Mouse (Mus musculus) heart, embryonic 13.5 days (tissue): ENCODE results near the gene Rfpl4. TPM values are rescaled to one million over a fixed set of nuclear protein-coding genes. Genes with fewer than 3 reads are reported as not detected.
"Not testable (repeated sequence)": the region's sequence is repeated elsewhere in the genome, so short reads cannot be mapped to it uniquely, and the experiment has no call there.

ENCODE experiments used
- ATAC-seq: fragments of 200-750 bp; cut with Nextera tagmentation; 2 replicates; pipeline ENCODE4 v1.8.0; 2017; ENCODE audit warnings: moderate TSS enrichment; ENCODE audit not compliant: insufficient number of reproducible peaks, low FRiP score, low TSS enrichment; ENCODE audit errors: extremely low read depth
- H3K27ac ChIP-seq: fragments of 300-500 bp; sonication (generic); replicated peaks from 2 replicates; pipeline ENCODE4 v1.5.1; 2015; ENCODE audit warnings: moderate library complexity, mild to moderate bottlenecking, inconsistent platforms
- H3K27me3 ChIP-seq: fragments of 300-500 bp; sonication (generic); replicated peaks from 2 replicates; pipeline ENCODE4 v1.6.1; 2015; ENCODE audit warnings: mild to moderate bottlenecking, inconsistent platforms
- H3K36me3 ChIP-seq: fragments of 300-500 bp; sonication (generic); 2 replicates; pipeline ENCODE4 v1.6.1; 2015; ENCODE audit warnings: mild to moderate bottlenecking, inconsistent platforms
- H3K4me1 ChIP-seq: fragments of 300-500 bp; sonication (generic); 2 replicates; pipeline ENCODE4 v1.6.1; 2015; ENCODE audit warnings: inconsistent platforms
- H3K4me2 ChIP-seq: fragments of 300-500 bp; sonication (generic); 2 replicates; pipeline ENCODE4 v1.6.1; 2015; ENCODE audit warnings: inconsistent platforms, mild to moderate bottlenecking, moderate library complexity
- H3K4me3 ChIP-seq: fragments of 300-500 bp; sonication (generic); 2 replicates; pipeline ENCODE4 v1.5.1; 2015; ENCODE audit warnings: moderate library complexity, mild to moderate bottlenecking, inconsistent platforms
- H3K9ac ChIP-seq: fragments of 300-500 bp; sonication (generic); 2 replicates; pipeline ENCODE4 v1.6.1; 2015; ENCODE audit warnings: inconsistent platforms, mild to moderate bottlenecking, moderate library complexity
- H3K9me3 ChIP-seq: fragments of 300-500 bp; sonication (generic); 2 replicates; pipeline ENCODE4 v1.6.1; 2016; ENCODE audit warnings: inconsistent platforms
- WGBS: fragments of 180-500 bp; shearing (Covaris S2); methylation state at CpG from one replicate; pipeline ENCODE4 v1.1.7; 2015; ENCODE audit warnings: mixed read lengths; 5-methylcytosine and 5-hydroxymethylcytosine counted together
- polyA plus RNA-seq: library from polyadenylated mRNA; unstranded; fragments of >200 nt; fragmentation: Nextera tagmentation; extraction: Ambion mirVana; gene quantifications from 2 replicates; pipeline ENCODE4 v1.2.1, GENCODE M21; 2015

Rfpl4 gene
- polyA plus RNA-seq, 1 experiment from 2014 or later, result 0.11 TPM

- Histone ChIP-seq H3K27me3 (no peaks in the 10 kb centered on the region), H3K4me2 (peak within 1 kb of the TSS; percentile 85), H3K4me3 (peak within 1 kb of the TSS; percentile 96), H3K9me3 (no peaks in the 10 kb centered on the region), H3K4me1 (peaks cover 46% of the 10 kb centered on the region), H3K36me3 (peaks cover 69% of the 10 kb centered on the region), H3K9ac (peak within 1 kb of the TSS; percentile 97), H3K27ac (peak within 1 kb of the TSS; percentile 96)
- WGBS, result under 1% methylated on average over 79 of the region's 81 CpGs
- ATAC-seq, result peak; percentile 93
Observed at GRCm38 (mm10) chr7:5080010-5080751, 36.6 kb downstream of the Rfpl4 start, which contains the start of gene Epn1. Epn1 (plus strand) TSS chr7:5080235.

GRCm38 (mm10) chr7:5079365-5080009, 37.3 kb downstream of the Rfpl4 start:
- Histone ChIP-seq H3K9ac (peak overlapping the region; percentile 97), H3K4me1 (peaks cover 39% of the 10 kb centered on the region), H3K27ac (peak overlapping the region; percentile 96), H3K4me3 (peak overlapping the region; percentile 96), H3K36me3 (peaks cover 69% of the 10 kb centered on the region), H3K4me2 (peak overlapping the region; percentile 85)
- WGBS, result 45% methylated on average over 10 of the region's 13 CpGs
- H3K27me3 ChIP-seq, ATAC-seq, H3K9me3 ChIP-seq: not testable (repeated sequence)

GRCm38 (mm10) chr7:5076931-5077330, 39.8 kb downstream of the Rfpl4 start:
- Histone ChIP-seq H3K27me3 (no peaks in the 10 kb centered on the region), H3K4me1 (peaks cover 19% of the 10 kb centered on the region), H3K4me2 (no peak overlapping the region), H3K4me3 (no peak overlapping the region), H3K36me3 (peaks cover 74% of the 10 kb centered on the region), H3K9ac (0 out of 2 replicates have a peak overlapping the region, but pooled peaks have one; percentile 19), H3K9me3 (no peaks in the 10 kb centered on the region), H3K27ac (peak overlapping the region; percentile 15; the same call in 1 of the 2 replicates)
- WGBS, result 70% methylated on average over 2 of the region's 2 CpGs
- no peak for ATAC-seq

GRCm38 (mm10) chr7:5074984-5075383, 41.8 kb downstream of the Rfpl4 start:
- H3K9ac ChIP-seq, result no peak overlapping the region
- no peak overlapping the region for H3K27ac ChIP-seq
- no peaks in the 10 kb centered on the region for H3K27me3 ChIP-seq
- H3K36me3 ChIP-seq, result peaks cover 93% of the 10 kb centered on the region
- ATAC-seq, result no peak
- H3K4me3 ChIP-seq, result no peak overlapping the region
- H3K9me3 ChIP-seq, result no peaks in the 10 kb centered on the region
- 82% methylated on average over 5 of the region's 5 CpGs for WGBS
- 0 out of 2 replicates have a peak, but pooled peaks cover 6% of the 10 kb centered on the region for H3K4me1 ChIP-seq
- no peak overlapping the region for H3K4me2 ChIP-seq

GRCm38 (mm10) chr7:5073586-5073985, 43.2 kb downstream of the Rfpl4 start:
- 0 out of 2 replicates have a peak, but pooled peaks cover 6% of the 10 kb centered on the region for H3K4me1 ChIP-seq
- peak overlapping the region; percentile 19; the same call in 1 of the 2 replicates for H3K4me2 ChIP-seq
- no peak for ATAC-seq
- no peak overlapping the region for H3K4me3 ChIP-seq
- 70% methylated on average over 1 of the region's 1 CpGs for WGBS
- peaks cover 99% of the 10 kb centered on the region for H3K36me3 ChIP-seq
- H3K27me3 ChIP-seq, result no peaks in the 10 kb centered on the region
- no peak overlapping the region for H3K27ac ChIP-seq
- H3K9me3 ChIP-seq, result no peaks in the 10 kb centered on the region
- H3K9ac ChIP-seq, result no peak overlapping the region

GRCm38 (mm10) chr7:5064886-5065285, 51.9 kb downstream of the Rfpl4 start:
- Histone ChIP-seq H3K9me3 (no peaks in the 10 kb centered on the region), H3K4me3 (0 out of 2 replicates have a peak overlapping the region, but pooled peaks have one; percentile 88), H3K4me1 (peaks cover 49% of the 10 kb centered on the region), H3K9ac (no peak overlapping the region), H3K36me3 (peaks cover 47% of the 10 kb centered on the region), H3K4me2 (peak overlapping the region; percentile 96), H3K27ac (no peak overlapping the region), H3K27me3 (no peaks in the 10 kb centered on the region)
- ATAC-seq, result no peak
- WGBS, result 90% methylated on average over 6 of the region's 6 CpGs

GRCm38 (mm10) chr7:5062360-5063001, 54.3 kb downstream of the Rfpl4 start:
- Histone ChIP-seq H3K36me3 (peaks cover 23% of the 10 kb centered on the region), H3K4me1 (peaks cover 52% of the 10 kb centered on the region), H3K4me2 (peak overlapping the region; percentile 96), H3K4me3 (peak overlapping the region; percentile 88), H3K9me3 (no peaks in the 10 kb centered on the region), H3K27ac (peak overlapping the region; percentile 99), H3K9ac (peak overlapping the region; percentile 97), H3K27me3 (peaks cover 20% of the 10 kb centered on the region)
- ATAC-seq, result peak; percentile 74
- under 1% methylated on average over 51 of the region's 51 CpGs for WGBS

- peak within 1 kb of the TSS; percentile 88 for H3K4me3 ChIP-seq
- peak; percentile 81 for ATAC-seq
- H3K9me3 ChIP-seq, result no peaks in the 10 kb centered on the region
- peak within 1 kb of the TSS; percentile 97 for H3K9ac ChIP-seq
- H3K36me3 ChIP-seq, result peaks cover 17% of the 10 kb centered on the region
- peak within 1 kb of the TSS; percentile 99 for H3K27ac ChIP-seq
- under 1% methylated on average over 65 of the region's 65 CpGs for WGBS
- peak within 1 kb of the TSS; percentile 96 for H3K4me2 ChIP-seq
- peaks cover 26% of the 10 kb centered on the region for H3K27me3 ChIP-seq
- H3K4me1 ChIP-seq, result peaks cover 50% of the 10 kb centered on the region
Observed at GRCm38 (mm10) chr7:5061774-5062359, 54.9 kb downstream of the Rfpl4 start, which contains the start of gene U2af2. U2af2 (plus strand) TSS chr7:5062143.

GRCm38 (mm10) chr7:5060944-5061773, 55.6 kb downstream of the Rfpl4 start:
- peak; percentile 76 for ATAC-seq
- Histone ChIP-seq H3K36me3 (peaks cover 10% of the 10 kb centered on the region), H3K27me3 (peaks cover 33% of the 10 kb centered on the region), H3K4me3 (peak overlapping the region; percentile 88), H3K27ac (peak overlapping the region; percentile 99), H3K9ac (peak overlapping the region; percentile 97), H3K4me1 (peaks cover 49% of the 10 kb centered on the region), H3K4me2 (peak overlapping the region; percentile 96), H3K9me3 (no peaks in the 10 kb centered on the region)
- WGBS, result under 1% methylated on average over 60 of the region's 60 CpGs

- H3K4me1 ChIP-seq, result peaks cover 40% of the 10 kb centered on the region
- 3% methylated on average over 27 of the region's 27 CpGs for WGBS
- H3K9me3 ChIP-seq, result no peaks in the 10 kb centered on the region
- H3K4me2 ChIP-seq, result peak overlapping the region; percentile 96
- peaks cover 42% of the 10 kb centered on the region for H3K27me3 ChIP-seq
- ATAC-seq, result no peak
- H3K4me3 ChIP-seq, result peak overlapping the region; percentile 88
- H3K27ac ChIP-seq, result peak overlapping the region; percentile 99
- H3K36me3 ChIP-seq, result peaks cover 1% of the 10 kb centered on the region; the same call in 1 of the 2 replicates
- H3K9ac ChIP-seq, result peak overlapping the region; percentile 97
Observed at GRCm38 (mm10) chr7:5060239-5060731, 56.5 kb downstream of the Rfpl4 start.
